Mouse (Mus musculus) duodenum, adult 2 months (tissue): ENCODE results near the gene Dmap1. TPM values are rescaled to one million over a fixed set of nuclear protein-coding genes. Genes with fewer than 3 reads are reported as not detected.

Experiments used
- polyA plus RNA-seq: library from polyadenylated mRNA; depleted of rRNA; stranded (reverse); fragments of >200 nt; gene quantifications from 2 replicates; pipeline ENCODE4 v1.2.3, GENCODE M21; 2012; ENCODE audit warnings: low replicate concordance; rRNA removed

Dmap1 gene
- polyA plus RNA-seq = 13.4 and 16.4 TPM in 2 replicates

DNA sequence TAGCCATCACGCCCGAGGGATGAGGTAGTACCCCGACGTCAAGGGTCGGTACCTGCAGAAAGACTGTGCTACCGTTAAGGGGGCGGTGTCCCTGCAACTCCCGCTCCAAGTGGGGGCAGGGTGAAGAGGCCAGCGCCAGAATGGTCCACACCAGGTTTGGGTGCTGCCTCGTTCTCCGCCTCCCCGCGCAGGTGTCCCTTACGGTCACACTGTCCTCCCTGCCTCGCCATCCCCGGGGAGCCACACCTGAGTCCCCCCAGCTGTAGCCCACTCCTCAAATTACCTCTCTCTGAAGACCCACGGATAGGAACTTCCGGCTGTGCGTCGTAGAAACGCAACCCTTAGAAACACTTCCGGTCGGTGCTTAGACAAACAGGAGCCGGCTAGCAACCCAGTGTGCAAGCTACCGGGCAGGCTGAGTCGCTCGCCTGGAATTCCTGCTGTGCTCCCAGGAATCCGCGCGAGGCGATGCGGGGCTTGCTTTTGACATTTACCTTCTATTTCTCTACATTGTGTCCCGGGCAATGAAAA, at the start of gene Dmap1:
Dmap1 (minus strand) TSS at position 343 of the 531 bp plus-strand sequence.

DNA sequence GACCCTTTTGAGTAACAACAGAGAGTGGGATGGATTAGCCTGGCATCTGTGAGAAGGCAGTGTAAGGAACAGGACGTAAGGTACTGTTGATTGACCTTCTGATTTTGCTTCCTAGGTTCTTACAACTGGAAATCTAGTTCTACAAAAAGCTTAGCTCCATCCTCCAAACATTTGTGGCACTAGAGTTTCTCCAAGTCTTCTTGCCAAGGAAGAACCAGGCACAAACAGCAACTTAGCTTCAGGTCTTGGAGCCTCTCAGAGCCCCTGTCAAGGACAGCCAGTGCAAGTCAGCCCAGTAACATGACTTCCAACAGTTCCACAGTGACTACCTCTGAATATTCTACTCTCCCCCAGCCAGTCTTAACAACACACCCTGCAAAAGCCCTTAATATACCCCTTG, 42.0 kb upstream of the Dmap1 start, which contains the start of gene Gm12845:
Gm12845 (plus strand) TSS at position 301 of the 400 bp plus-strand sequence.

Other genes starting within 250 kb of the Dmap1 start
- 51.2 and 58.6 TPM in 2 replicates for gene Rnf220, start 185.2 kb downstream of the Dmap1 start, polyA plus RNA-seq
- gene Eri3, start 131.9 kb downstream of the Dmap1 start, polyA plus RNA-seq = 79.1 and 84.9 TPM in 2 replicates
- not detected in 2 replicates for gene Gm12845, start 42.1 kb upstream of the Dmap1 start, polyA plus RNA-seq
- not detected in 2 replicates for gene Klf17, start 83.4 kb upstream of the Dmap1 start, polyA plus RNA-seq
- 18.8 and 33.1 TPM in 2 replicates for gene Slc6a9, start 152.2 kb upstream of the Dmap1 start, polyA plus RNA-seq
- gene Ccdc24, start 190.3 kb upstream of the Dmap1 start, polyA plus RNA-seq = 1.4 and 2.5 TPM in 2 replicates
- gene B4galt2, start 201.2 kb upstream of the Dmap1 start, polyA plus RNA-seq = 10.1 and 18.4 TPM in 2 replicates
- 457 and 584 TPM in 2 replicates for gene Atp6v0b, start 205.1 kb upstream of the Dmap1 start, polyA plus RNA-seq
- gene Dph2, start 209.8 kb upstream of the Dmap1 start, polyA plus RNA-seq = 7.3 and 12.0 TPM in 2 replicates
- gene Ipo13, start 232.7 kb upstream of the Dmap1 start, polyA plus RNA-seq = 40.4 and 44.0 TPM in 2 replicates
- gene Artn, start 247.5 kb upstream of the Dmap1 start, polyA plus RNA-seq = 3.4 and 3.9 TPM in 2 replicates